Mouse (Mus musculus): ENCODE data around the gene Mlh3.

GRCm38 (mm10) chr12:85219905-85220290 is 50.5 kb downstream of the Mlh3 start:
- TF ChIP-seq CTCF (IDR thresholded peaks at IDR 0.05; ENCODE audit: borderline replicate concordance, control insufficient read depth, extremely low read depth, insufficient read depth, low read length, poor library complexity), result no peak
- TF ChIP-seq POLR2A (IDR thresholded peaks at IDR 0.05; ENCODE audit: control insufficient read depth, extremely low read depth, insufficient read depth, low read length, poor library complexity), result no peak

Data from thymus, adult 2 months (tissue).